Mouse (Mus musculus) spleen, postnatal 36 days (tissue): ENCODE results near the gene Foxe1.

Experiments used
- DNase-seq, 2 experiments: peaks; one replicate each; pipeline ENCODE4 v3.0.0; 2022; ENCODE audit warnings: low spot score in 2 of 2, mixed read lengths in 1 of 2

The Foxe1 gene

GRCm38 (mm10) chr4:46343596-46344260, at the start of gene Foxe1:
Gene Foxe1, plus strand, starts transcription at chr4:46343609.
- no peak for DNase-seq

GRCm38 (mm10) chr4:46304071-46304470, 39.3 kb upstream of the Foxe1 start:
- DNase-seq = peak; percentile 10 to 13

- peak; percentile 56 to 59 for DNase-seq
Measured at GRCm38 (mm10) chr4:46304757-46305384, 38.5 kb upstream of the Foxe1 start.

- DNase-seq = no peak
Measured at GRCm38 (mm10) chr4:46305436-46305835, 38.0 kb upstream of the Foxe1 start.

GRCm38 (mm10) chr4:46307341-46307740, 36.1 kb upstream of the Foxe1 start:
- no peak for DNase-seq

GRCm38 (mm10) chr4:46307869-46308268, 35.5 kb upstream of the Foxe1 start:
- no peak for DNase-seq

GRCm38 (mm10) chr4:46311631-46312030, 31.8 kb upstream of the Foxe1 start:
- DNase-seq = no peak

GRCm38 (mm10) chr4:46321730-46322389, 21.5 kb upstream of the Foxe1 start:
- no peak for DNase-seq

- DNase-seq = no peak
Measured at GRCm38 (mm10) chr4:46322715-46323114, 20.7 kb upstream of the Foxe1 start.

GRCm38 (mm10) chr4:46328906-46329305, 14.5 kb upstream of the Foxe1 start:
- no peak for DNase-seq

- no peak for DNase-seq
Measured at GRCm38 (mm10) chr4:46335846-46336245, 7.6 kb upstream of the Foxe1 start.

GRCm38 (mm10) chr4:46337990-46338389, 5.4 kb upstream of the Foxe1 start:
- DNase-seq = no peak

GRCm38 (mm10) chr4:46339026-46339425, 4.4 kb upstream of the Foxe1 start:
- no peak for DNase-seq

GRCm38 (mm10) chr4:46339584-46339983, 3.8 kb upstream of the Foxe1 start:
- no peak for DNase-seq

- no peak for DNase-seq
Measured at GRCm38 (mm10) chr4:46341831-46342680, 1.4 kb upstream of the Foxe1 start.

- no peak for DNase-seq
Measured at GRCm38 (mm10) chr4:46342711-46343286, 610 bp upstream of the Foxe1 start.

GRCm38 (mm10) chr4:46344288-46344687, 879 bp downstream of the Foxe1 start:
- DNase-seq = peak; percentile 17

- DNase-seq = no peak
Measured at GRCm38 (mm10) chr4:46345056-46345772, 1.8 kb downstream of the Foxe1 start.

GRCm38 (mm10) chr4:46345773-46346100, 2.3 kb downstream of the Foxe1 start:
- DNase-seq = no peak

- DNase-seq = no peak
Measured at GRCm38 (mm10) chr4:46346221-46346620, 2.8 kb downstream of the Foxe1 start.

- DNase-seq = no peak
Measured at GRCm38 (mm10) chr4:46347141-46347540, 3.7 kb downstream of the Foxe1 start.
